Mouse (Mus musculus) midbrain, embryonic 10.5 days (tissue): ENCODE measurements around the gene Olfml3. TPM values are rescaled to one million over a fixed set of nuclear protein-coding genes. Genes with fewer than 3 reads are reported as not detected.
A peak's percentile ranks its signal among the peaks of the same experiment; 100 is the strongest.

Source experiments
- DNase-seq: peaks from one replicate; pipeline ENCODE4 v3.0.0-alpha.2; 2017; ENCODE audit warnings: low spot score
- H3K27ac ChIP-seq: fragments of 300-500 bp; sonication (generic); replicated peaks from 2 replicates; pipeline ENCODE4 v1.5.1; 2016; ENCODE audit warnings: mild to moderate bottlenecking
- H3K27me3 ChIP-seq: fragments of 300-500 bp; sonication (generic); 2 replicates; pipeline ENCODE4 v1.6.1; 2016; ENCODE audit warnings: low read depth, mild to moderate bottlenecking; ENCODE audit not compliant: poor library complexity, severe bottlenecking
- H3K36me3 ChIP-seq: fragments of 300-500 bp; sonication (generic); 2 replicates; pipeline ENCODE4 v1.6.1; 2016; ENCODE audit warnings: mild to moderate bottlenecking, moderate library complexity
- H3K4me1 ChIP-seq: fragments of 300-500 bp; sonication (generic); 2 replicates; pipeline ENCODE4 v1.6.1; 2016
- H3K4me3 ChIP-seq: fragments of 300-500 bp; sonication (generic); 2 replicates; pipeline ENCODE4 v1.5.1; 2016; ENCODE audit warnings: mild to moderate bottlenecking, moderate library complexity
- H3K9me3 ChIP-seq: fragments of 300-500 bp; sonication (generic); replicated peaks from 2 replicates; pipeline ENCODE4 v1.6.1; 2016; ENCODE audit warnings: mild to moderate bottlenecking
- WGBS: fragments of 180-500 bp; shearing (Covaris S2); methylation state at CpG from one replicate; pipeline ENCODE4 v1.1.7; 2016; 5-methylcytosine and 5-hydroxymethylcytosine counted together
- polyA plus RNA-seq: library from polyadenylated mRNA; unstranded; fragments of >200 nt; fragmentation: Nextera tagmentation; extraction: Ambion mirVana; gene quantifications from 2 replicates; pipeline ENCODE4 v1.2.1, GENCODE M21; 2016

The Olfml3 gene
- polyA plus RNA-seq: 9.9 TPM in 2 replicates

DNA sequence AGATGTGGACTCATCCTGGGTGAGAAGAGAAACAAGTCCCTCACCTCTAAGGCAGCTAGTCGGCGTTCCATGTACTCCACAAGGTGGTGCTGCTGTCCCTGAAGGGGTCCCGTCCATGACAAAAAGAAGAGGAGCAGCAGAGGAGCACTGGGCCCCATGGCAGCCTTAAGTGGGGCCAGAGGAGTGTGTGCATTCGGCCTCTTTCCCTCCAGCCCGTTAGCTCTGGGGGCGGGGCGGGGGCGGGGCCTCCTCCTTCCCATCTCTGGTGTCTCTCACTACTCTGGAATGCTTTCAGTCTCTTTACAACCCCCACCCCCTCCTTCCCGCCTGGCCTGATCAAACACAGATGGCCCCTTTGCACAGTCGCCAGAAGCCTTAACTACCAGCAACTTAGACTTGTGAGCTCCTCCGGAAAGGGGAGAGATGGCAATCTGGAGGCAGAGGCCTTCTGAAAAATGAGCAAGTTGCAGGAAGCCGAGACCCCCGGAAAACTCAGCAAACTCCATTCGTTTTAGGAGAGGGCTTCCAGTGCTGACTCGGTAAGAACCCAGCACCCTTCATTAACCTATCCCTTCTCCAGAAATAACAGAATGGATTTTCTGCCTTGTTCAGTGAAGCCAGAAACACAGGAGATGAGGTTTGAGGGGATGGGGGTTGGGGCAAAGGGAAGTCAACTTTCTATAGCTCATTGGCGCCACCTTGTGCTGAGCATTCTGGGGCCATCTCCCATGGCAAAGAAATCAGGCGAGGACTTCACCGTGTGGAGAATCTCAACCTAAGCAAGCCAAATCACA is at the start of gene Olfml3:
Olfml3 (minus strand) TSS at position 224 of the 794 bp plus-strand sequence.
- Histone ChIP-seq H3K4me3 (peak within 1 kb of the TSS; percentile 49), H3K4me1 (peaks cover 78% of the 10 kb centered on the region), H3K36me3 (peaks cover 15% of the 10 kb centered on the region), H3K27me3 (peaks cover 13% of the 10 kb centered on the region; the same call in 1 of the 2 replicates), H3K9me3 (no peaks in the 10 kb centered on the region), H3K27ac (peak within 1 kb of the TSS; percentile 91)
- DNase-seq: peak; percentile 91
- whole genome bisulfite sequencing: 2% methylated on average over 18 of the region's 18 CpGs

DNA sequence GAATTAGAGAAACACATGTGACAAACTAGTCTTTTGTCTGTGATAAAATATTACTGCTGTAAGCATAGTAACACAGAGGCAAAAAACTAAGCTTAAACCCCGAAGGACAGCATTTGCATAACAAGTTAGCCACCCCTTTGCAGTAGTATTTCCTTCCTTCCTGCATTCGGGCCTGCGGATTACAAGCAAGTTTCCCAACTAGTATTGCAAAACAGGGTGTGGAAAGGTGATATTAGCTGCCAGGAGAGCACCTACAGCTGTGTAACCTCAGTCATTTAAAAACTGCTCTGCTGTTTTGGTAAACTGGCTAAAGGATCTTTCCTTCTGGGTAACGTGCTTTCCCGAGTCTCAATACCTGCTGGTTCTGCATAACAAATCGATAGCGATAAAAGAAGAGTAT is 49.4 kb upstream of the Olfml3 start:
- DNase-seq: no peak
- Histone ChIP-seq H3K27me3 (no peaks in the 10 kb centered on the region), H3K9me3 (no peaks in the 10 kb centered on the region), H3K4me3 (no peak overlapping the region), H3K4me1 (peaks cover 26% of the 10 kb centered on the region), H3K27ac (no peak overlapping the region), H3K36me3 (no peaks in the 10 kb centered on the region)
- 67% methylated on average over 7 of the region's 7 CpGs for WGBS

DNA sequence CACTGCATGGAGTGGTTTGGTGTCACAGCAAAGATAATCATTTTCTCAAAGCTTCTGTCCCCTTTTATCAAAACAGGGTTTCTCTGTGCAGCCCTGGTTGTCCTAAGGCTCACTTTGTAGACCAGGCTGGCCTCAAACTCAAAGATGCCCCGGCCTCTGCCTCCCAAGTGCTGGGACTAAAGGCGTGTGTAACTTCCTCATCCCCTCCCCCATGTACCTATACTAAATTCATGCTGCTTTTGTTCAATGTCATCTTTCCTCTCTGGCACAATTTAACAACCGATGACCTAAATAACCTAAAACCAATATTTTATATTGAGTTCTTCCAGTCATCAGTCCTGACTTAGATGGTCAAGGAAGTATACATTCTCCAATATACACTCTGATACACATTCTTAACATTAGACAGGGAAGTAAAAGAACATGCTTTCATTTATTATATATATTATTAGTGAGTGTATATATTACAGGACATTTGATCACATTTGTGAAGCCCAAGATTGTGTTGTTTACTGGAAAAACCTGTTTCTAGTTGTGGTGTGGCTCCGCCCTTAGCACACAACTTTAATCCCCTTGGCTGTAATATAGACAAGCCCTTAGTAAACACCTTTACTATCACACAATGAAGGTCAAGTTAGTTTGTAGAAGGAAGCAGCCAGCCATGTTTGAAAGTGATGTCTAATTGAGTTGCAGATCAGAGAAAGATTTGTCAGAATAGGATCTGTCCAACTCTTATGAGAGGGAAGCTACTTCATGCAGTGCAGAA is 45.2 kb upstream of the Olfml3 start:
- H3K27ac ChIP-seq: no peak overlapping the region

DNA sequence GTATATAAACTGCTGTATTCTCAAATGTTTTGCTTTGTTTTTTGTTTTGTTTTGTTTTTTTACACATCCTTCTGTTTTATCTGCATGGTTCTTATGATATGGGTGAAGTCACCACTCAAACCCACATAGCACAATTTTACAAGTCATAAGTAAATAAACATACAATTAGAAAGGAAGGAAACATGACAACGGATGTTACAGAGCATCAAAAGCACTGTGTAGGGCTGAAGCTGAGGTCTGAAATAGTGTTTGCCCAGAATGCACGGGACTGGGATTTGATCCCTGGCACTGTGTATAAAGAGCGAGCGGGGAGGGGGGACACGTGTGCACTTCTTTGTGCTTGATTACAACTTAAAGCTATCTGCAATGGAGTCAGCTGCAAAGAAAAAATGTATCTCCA is 43.0 kb upstream of the Olfml3 start:
- no peak for DNase-seq
- no peaks in the 10 kb centered on the region for H3K27me3 ChIP-seq
- H3K4me3 ChIP-seq: no peak overlapping the region
- H3K36me3 ChIP-seq: peaks cover 20% of the 10 kb centered on the region
- H3K9me3 ChIP-seq: no peaks in the 10 kb centered on the region
- 85% methylated on average over 5 of the region's 5 CpGs for WGBS
- peaks cover 10% of the 10 kb centered on the region; the same call in 1 of the 2 replicates for H3K4me1 ChIP-seq
- H3K27ac ChIP-seq: no peak overlapping the region

More for the DNA sequence above, 45.2 kb upstream of the Olfml3 start:
- no peaks in the 10 kb centered on the region for H3K9me3 ChIP-seq
- no peaks in the 10 kb centered on the region for H3K27me3 ChIP-seq
- WGBS: 92% methylated on average over 4 of the region's 4 CpGs
- peaks cover 10% of the 10 kb centered on the region; the same call in 1 of the 2 replicates for H3K4me1 ChIP-seq
- DNase-seq: no peak
- peaks cover 4% of the 10 kb centered on the region for H3K36me3 ChIP-seq
- H3K4me3 ChIP-seq: no peak overlapping the region

DNA sequence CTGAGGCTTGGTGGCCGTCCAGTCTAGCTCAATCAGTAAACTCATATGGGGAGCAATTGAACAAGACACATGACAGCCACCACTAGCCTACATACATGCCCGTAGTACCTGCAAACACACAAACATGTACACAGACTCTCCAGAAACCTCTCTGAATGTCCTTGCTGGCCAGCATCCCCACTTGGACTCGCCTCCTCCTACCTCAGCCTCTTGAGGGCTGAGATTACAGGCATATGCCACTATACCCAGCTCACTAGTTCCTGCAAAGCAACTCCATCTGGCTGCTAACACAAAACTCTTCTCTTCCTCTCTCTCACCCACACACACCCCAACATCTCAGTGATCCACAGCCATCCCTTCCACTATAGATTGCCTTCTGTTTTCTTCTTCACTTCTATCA is 42.5 kb upstream of the Olfml3 start:
- Histone ChIP-seq H3K4me3 (no peak overlapping the region), H3K4me1 (peaks cover 10% of the 10 kb centered on the region; the same call in 1 of the 2 replicates), H3K27me3 (no peaks in the 10 kb centered on the region), H3K9me3 (no peaks in the 10 kb centered on the region), H3K36me3 (peaks cover 26% of the 10 kb centered on the region), H3K27ac (no peak overlapping the region)
- DNase-seq: no peak
- WGBS: 90% methylated on average over 3 of the region's 3 CpGs

DNA sequence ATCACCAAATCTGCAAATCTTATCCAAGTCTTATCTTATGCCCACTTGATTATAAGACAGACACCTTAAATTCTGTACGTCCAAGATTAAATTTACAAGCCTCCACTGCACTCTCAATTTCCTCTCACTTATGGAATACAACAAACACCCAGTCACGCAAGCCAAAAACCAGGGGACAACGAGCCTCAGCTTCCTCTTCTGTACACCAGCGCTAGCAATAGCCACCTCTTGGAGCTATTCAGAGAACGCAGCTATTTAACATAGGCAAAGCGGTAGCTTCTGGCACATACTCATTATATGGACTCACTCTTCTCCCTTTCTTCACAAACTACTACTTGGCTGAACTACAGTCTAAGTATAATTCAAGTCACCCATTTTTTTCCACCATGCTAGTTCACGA is 41.4 kb upstream of the Olfml3 start:
- 83% methylated on average over 7 of the region's 7 CpGs for WGBS
- no peak for DNase-seq
- Histone ChIP-seq H3K4me3 (no peak overlapping the region), H3K4me1 (peaks cover 10% of the 10 kb centered on the region; the same call in 1 of the 2 replicates), H3K9me3 (no peaks in the 10 kb centered on the region), H3K27ac (no peak overlapping the region), H3K27me3 (no peaks in the 10 kb centered on the region), H3K36me3 (peaks cover 28% of the 10 kb centered on the region)

DNA sequence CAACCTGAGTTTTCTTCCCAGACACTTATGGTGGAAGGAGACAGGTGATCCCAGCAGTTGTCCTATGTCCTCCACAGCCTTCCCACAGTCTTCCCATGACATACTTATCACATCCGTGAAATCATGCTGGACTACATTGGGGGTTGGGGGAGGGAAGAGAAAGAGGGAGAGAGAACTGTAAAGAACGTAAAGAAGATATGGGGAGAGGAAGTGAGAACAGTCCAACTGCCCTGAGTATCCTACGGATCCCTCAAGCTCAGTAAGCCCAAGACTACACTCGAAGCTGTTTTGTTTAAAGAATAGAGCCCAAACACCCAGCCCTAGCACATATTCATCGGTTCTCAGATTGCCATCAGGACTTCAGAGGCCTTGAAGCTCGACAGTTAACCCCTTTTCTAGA is 40.9 kb upstream of the Olfml3 start:
- Histone ChIP-seq H3K9me3 (no peaks in the 10 kb centered on the region), H3K36me3 (peaks cover 33% of the 10 kb centered on the region), H3K27ac (no peak overlapping the region), H3K4me3 (no peak overlapping the region), H3K4me1 (peaks cover 10% of the 10 kb centered on the region; the same call in 1 of the 2 replicates), H3K27me3 (no peaks in the 10 kb centered on the region)
- no peak for DNase-seq
- WGBS: 91% methylated on average over 6 of the region's 6 CpGs

DNA sequence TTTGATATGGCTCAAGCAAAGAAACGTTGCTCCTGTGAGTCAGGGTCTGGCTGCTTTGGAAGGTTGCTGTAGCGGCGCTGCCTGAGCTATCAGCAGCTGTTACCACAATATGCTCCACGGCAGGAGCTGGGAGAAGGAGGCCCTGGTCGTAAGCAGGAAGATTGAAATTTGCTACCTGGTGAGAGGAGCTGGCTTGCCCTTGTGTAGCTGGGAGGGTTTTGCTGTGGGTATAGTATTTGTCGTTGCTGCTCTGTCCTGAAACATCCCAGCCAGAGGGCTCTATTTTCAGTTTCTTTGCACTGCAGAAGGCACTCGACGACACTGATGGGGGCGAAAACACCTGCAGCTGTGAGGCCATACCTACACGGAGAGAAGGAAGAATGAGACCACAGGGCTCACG is 40.1 kb upstream of the Olfml3 start:
- no peak overlapping the region for H3K27ac ChIP-seq
- H3K4me3 ChIP-seq: no peak overlapping the region
- no peak for DNase-seq
- H3K9me3 ChIP-seq: no peaks in the 10 kb centered on the region
- H3K36me3 ChIP-seq: peaks cover 38% of the 10 kb centered on the region
- peaks cover 10% of the 10 kb centered on the region; the same call in 1 of the 2 replicates for H3K4me1 ChIP-seq
- WGBS: 94% methylated on average over 11 of the region's 11 CpGs
- no peaks in the 10 kb centered on the region for H3K27me3 ChIP-seq

DNA sequence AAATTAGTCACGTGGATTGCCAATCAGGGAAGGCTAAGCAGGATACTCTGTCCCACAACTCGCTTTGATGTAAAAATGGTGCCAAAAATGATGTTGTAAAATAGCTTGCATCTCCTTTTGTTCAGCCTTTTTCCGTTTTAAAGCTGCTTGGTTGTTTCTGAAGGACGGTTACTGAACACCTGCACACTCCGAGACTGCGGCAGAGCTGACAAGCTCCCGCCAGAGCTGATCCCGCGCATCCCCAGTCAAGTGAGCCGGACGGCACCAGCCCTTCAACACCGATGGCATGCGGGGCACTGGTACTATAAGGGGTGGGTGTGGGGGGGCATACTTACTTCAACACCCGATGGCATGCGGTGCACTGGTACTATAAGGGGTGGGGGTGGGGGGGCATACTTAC is 36.2 kb upstream of the Olfml3 start:
- H3K36me3 ChIP-seq: peaks cover 58% of the 10 kb centered on the region
- H3K27ac ChIP-seq: no peak overlapping the region
- H3K27me3 ChIP-seq: no peaks in the 10 kb centered on the region
- no peak for DNase-seq
- no peak overlapping the region for H3K4me3 ChIP-seq
- 90% methylated on average over 15 of the region's 15 CpGs for WGBS
- no peaks in the 10 kb centered on the region for H3K4me1 ChIP-seq
- no peaks in the 10 kb centered on the region for H3K9me3 ChIP-seq

DNA sequence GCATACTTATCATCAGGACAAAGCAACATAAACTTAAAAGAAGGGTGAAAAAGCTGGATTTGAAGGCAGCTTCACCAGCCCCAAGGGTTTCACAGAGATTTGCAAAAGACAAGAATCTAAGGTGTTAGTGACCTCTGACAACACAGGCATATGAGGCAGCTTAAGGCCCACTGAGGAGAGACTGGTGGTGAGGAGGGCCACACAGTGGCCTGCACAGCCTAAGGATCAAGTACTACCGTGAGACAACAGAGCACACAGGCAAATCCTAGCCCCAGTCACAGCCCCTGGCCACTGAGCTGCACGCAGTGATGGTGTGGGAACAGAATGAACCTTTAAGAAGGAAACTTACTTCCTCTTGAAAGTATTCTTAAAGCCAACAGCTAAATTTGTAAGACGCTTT is 35.7 kb upstream of the Olfml3 start:
- no peak overlapping the region for H3K27ac ChIP-seq
- 75% methylated on average over 3 of the region's 3 CpGs for WGBS
- H3K9me3 ChIP-seq: no peaks in the 10 kb centered on the region
- no peak for DNase-seq
- peaks cover 63% of the 10 kb centered on the region for H3K36me3 ChIP-seq
- H3K4me3 ChIP-seq: no peak overlapping the region
- no peaks in the 10 kb centered on the region for H3K27me3 ChIP-seq
- no peaks in the 10 kb centered on the region for H3K4me1 ChIP-seq

DNA sequence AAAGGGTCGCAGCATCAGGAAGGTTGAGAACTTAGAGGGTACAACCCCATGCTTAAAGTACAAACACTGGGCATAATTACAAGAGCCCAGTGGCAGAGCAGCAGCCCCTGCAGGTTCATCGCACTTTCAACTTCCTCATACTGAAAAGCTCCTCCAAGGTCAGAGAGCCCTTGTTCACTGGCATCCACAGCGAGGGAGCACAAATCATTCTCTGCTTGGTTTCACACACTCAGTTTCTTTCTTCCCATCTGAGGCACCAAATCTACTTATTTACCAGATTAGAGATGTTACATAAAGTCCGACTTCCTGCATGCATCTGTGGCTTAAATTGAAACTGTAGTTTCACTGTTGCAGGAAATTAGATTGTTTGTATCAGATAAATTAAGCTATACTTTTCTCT is 35.0 kb upstream of the Olfml3 start:
- no peaks in the 10 kb centered on the region for H3K9me3 ChIP-seq
- H3K36me3 ChIP-seq: peaks cover 64% of the 10 kb centered on the region
- no peaks in the 10 kb centered on the region for H3K4me1 ChIP-seq
- no peak overlapping the region for H3K27ac ChIP-seq
- 88% methylated on average over 4 of the region's 4 CpGs for WGBS
- H3K4me3 ChIP-seq: no peak overlapping the region
- no peak for DNase-seq
- H3K27me3 ChIP-seq: no peaks in the 10 kb centered on the region

DNA sequence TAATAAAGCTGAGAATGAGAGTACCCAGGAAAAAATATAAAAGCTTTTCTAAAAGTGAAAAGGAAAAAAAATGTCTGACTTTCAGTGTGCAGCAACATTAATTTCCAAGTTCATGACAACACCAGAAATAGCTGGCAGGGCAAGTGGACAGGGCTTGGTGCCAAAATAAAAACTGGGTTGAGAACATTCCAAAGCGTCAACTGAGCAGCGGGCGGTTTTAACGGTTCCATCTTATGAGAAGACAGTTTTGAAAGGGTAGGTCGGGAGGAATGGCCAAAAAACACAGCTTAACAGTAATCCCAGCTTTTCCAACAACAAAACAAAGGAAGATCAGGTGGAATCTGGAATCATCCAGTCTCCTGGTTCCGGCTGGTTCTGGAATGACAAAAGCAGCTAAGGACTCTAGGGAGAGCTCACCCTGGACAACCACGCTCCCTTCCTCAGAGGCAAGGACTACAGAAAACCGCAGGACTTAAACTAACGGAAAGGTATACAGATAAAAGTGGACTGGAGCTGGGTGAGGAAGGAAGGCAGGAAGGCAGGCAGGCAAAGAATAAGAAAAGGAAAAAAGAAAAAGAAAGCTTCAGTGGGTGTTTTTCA is 33.8 kb upstream of the Olfml3 start:
- Histone ChIP-seq H3K9me3 (no peaks in the 10 kb centered on the region), H3K27me3 (no peaks in the 10 kb centered on the region), H3K4me1 (no peaks in the 10 kb centered on the region), H3K4me3 (no peak overlapping the region), H3K27ac (no peak overlapping the region), H3K36me3 (peaks cover 58% of the 10 kb centered on the region)
- DNase-seq: no peak
- 88% methylated on average over 9 of the region's 9 CpGs for WGBS
